Mouse (Mus musculus) olfactory bulb, adult 2 months (tissue): Measurements from ENCODE around the gene Myo9a. TPM values are rescaled to one million over a fixed set of nuclear protein-coding genes. Genes with fewer than 3 reads are reported as not detected.

Experiments used
- H3K27ac ChIP-seq: fragments of 200-500 bp; 2 replicates; pipeline ENCODE4 v1.5.1; 2012; ENCODE audit warnings: low read depth, low read length; ENCODE audit not compliant: insufficient read depth
- H3K4me1 ChIP-seq: fragments of 200-500 bp; 2 replicates; pipeline ENCODE4 v1.6.1; 2012; ENCODE audit warnings: low read length; ENCODE audit not compliant: control insufficient read depth, insufficient read depth
- H3K4me3 ChIP-seq: fragments of 200-500 bp; 2 replicates; pipeline ENCODE4 v1.5.1; 2012; ENCODE audit warnings: mild to moderate bottlenecking, low read depth, low read length, moderate library complexity; ENCODE audit not compliant: insufficient read depth
- CTCF ChIP-seq: fragments of 200-500 bp; IDR thresholded peaks from 2 replicates; pipeline ENCODE4 v1.5.1; 2012; ENCODE audit warnings: low read depth, mild to moderate bottlenecking, low read length, moderate library complexity; ENCODE audit not compliant: insufficient read depth
- POLR2A ChIP-seq: fragments of 200-500 bp; IDR thresholded peaks from 2 replicates; pipeline ENCODE4 v1.6.1; 2012; ENCODE audit warnings: mild to moderate bottlenecking, low read depth, low read length, moderate library complexity; ENCODE audit not compliant: insufficient read depth
- WGBS: fragments of 180-500 bp; shearing (Covaris S2); methylation state at CpG from one replicate; pipeline ENCODE4 v1.1.7; 2018; 5-methylcytosine and 5-hydroxymethylcytosine counted together
- polyA plus RNA-seq: library from polyadenylated mRNA; stranded (reverse); fragments of >200 nt; gene quantifications from 2 replicates; pipeline ENCODE4 v1.2.4, GENCODE M21; 2012; ENCODE audit warnings: low replicate concordance; ENCODE audit not compliant: missing spikeins, insufficient read depth, insufficient read length

Myo9a gene
- polyA plus RNA-seq, 1 experiment = 25.2 TPM

GRCm38 (mm10) chr9:59964367-59964766 is 213.7 kb downstream of the Myo9a start:
- WGBS = 40% methylated on average over 3 of the region's 3 CpGs
- no peak overlapping the region for H3K4me3 ChIP-seq
- no peak for TF ChIP-seq POLR2A
- TF ChIP-seq CTCF = no peak
- H3K4me1 ChIP-seq = peaks cover 7% of the 10 kb centered on the region; the same call in 1 of the 2 replicates
- H3K27ac ChIP-seq = no peak overlapping the region

GRCm38 (mm10) chr9:59965046-59965445 is 214.3 kb downstream of the Myo9a start:
- no peak for TF ChIP-seq POLR2A
- no peak for TF ChIP-seq CTCF
- Histone ChIP-seq H3K4me1 (peaks cover 7% of the 10 kb centered on the region; the same call in 1 of the 2 replicates), H3K27ac (no peak overlapping the region), H3K4me3 (no peak overlapping the region)
- WGBS = 93% methylated on average over 10 of the region's 10 CpGs

GRCm38 (mm10) chr9:59969383-59969782 is 218.7 kb downstream of the Myo9a start:
- peak; percentile 56; the same call in 1 of the 2 replicates for TF ChIP-seq CTCF
- TF ChIP-seq POLR2A = no peak
- Histone ChIP-seq H3K4me3 (no peak overlapping the region), H3K27ac (no peak overlapping the region), H3K4me1 (peaks cover 3% of the 10 kb centered on the region; the same call in 1 of the 2 replicates)
- 22% methylated on average over 6 of the region's 6 CpGs for WGBS

GRCm38 (mm10) chr9:59971263-59971662 is 220.6 kb downstream of the Myo9a start:
- Histone ChIP-seq H3K27ac (no peak overlapping the region), H3K4me1 (no peaks in the 10 kb centered on the region), H3K4me3 (no peak overlapping the region)
- 77% methylated on average over 4 of the region's 4 CpGs for WGBS
- TF ChIP-seq POLR2A (no peak), CTCF (no peak)

Other genes starting within 250 kb of the Myo9a start
- not detected in 2 replicates for gene Hexa, start 211.4 kb upstream of the Myo9a start, polyA plus RNA-seq
- not detected in 2 replicates for gene Tmem202, start 211.0 kb upstream of the Myo9a start, polyA plus RNA-seq
- not detected in 2 replicates for gene Celf6, start 173.0 kb upstream of the Myo9a start, polyA plus RNA-seq
- not detected in 2 replicates for gene Parp6, start 133.6 kb upstream of the Myo9a start, polyA plus RNA-seq
- gene Pkm, start 94.5 kb upstream of the Myo9a start, polyA plus RNA-seq = 209 TPM in 1 of 2 replicates, not detected in the other
- not detected in 2 replicates for gene Gramd2, start 70.8 kb upstream of the Myo9a start, polyA plus RNA-seq
- gene Senp8, start 186 bp upstream of the Myo9a start, polyA plus RNA-seq = not detected in 2 replicates
- not detected in 2 replicates for gene Nr2e3, start 209.8 kb downstream of the Myo9a start, polyA plus RNA-seq